Mouse (Mus musculus): Measurements from ENCODE around the gene Galnt10.

Gene Galnt10

DNA sequence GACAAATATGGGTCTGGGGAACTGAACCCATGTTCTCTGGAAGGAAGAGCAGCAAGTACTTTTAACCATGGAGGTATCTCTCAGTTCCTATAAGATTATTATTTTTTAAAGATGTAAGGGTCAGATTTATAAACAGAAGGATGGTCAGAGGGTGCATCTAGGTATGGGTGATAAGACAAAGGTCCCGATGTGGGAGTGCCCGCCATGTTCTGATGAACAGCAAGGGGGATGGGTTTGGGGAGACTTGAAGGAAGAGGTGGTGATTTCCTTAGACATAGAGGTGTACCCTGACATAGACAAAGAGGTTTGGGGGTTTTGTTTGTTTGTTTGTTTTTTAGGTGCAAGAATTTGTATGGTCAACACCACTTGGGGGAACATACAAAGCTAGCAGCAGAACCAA lies 1.6 kb upstream of the Galnt10 start:
- no peak for DNase-seq (ENCODE audit: low spot score)

- DNase-seq (ENCODE audit: low spot score) = peak; percentile 39
These were observed 811 bp upstream of the Galnt10 start for GRCm38 (mm10) chr11:57644245-57645017.

GRCm38 (mm10) chr11:57645847-57646246 lies 605 bp downstream of the Galnt10 start:
- DNase-seq (ENCODE audit: low spot score) = no peak

DNA sequence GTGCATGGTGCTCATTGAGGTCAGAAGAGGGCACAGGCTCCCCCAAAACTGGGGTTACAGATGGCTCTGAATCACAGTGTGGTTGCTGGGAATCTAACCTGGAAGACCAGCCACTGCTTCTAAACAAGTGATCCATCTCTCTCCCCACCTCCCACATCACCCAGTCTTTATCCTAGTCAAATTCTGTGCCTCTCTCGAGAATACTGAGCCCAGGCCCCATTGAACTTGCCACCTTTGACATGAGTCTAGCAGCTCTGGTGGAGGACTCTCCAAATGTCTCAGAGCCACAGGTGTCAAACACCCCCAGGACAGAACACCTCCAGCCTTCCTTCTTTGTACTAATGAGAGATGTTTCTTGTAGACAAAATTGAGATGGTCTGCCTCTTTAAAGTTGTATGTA lies 1.2 kb downstream of the Galnt10 start:
- DNase-seq (ENCODE audit: low spot score) = no peak

DNA sequence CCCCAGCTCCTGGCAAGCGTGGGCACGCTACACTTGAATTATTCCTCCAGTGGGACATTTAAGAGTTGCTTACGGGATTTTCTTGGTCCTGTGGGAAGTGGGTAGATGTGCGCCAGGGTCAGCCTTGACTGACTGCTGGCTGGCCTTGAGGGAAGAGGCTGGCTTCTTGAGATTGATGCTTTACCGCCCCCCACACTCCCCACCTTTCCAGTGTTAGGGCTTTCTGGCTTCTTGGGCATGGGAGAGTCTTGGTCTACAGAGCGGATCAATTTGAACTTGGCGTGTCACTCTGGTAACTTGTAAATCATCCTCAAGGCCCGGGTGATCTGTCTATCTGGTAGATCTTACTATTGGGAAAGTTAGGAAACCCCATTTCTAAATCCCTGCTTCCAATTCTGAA lies 1.7 kb downstream of the Galnt10 start:
- no peak for DNase-seq (ENCODE audit: low spot score)

- DNase-seq (ENCODE audit: low spot score) = no peak
These were observed 2.2 kb downstream of the Galnt10 start for GRCm38 (mm10) chr11:57647446-57647845.

GRCm38 (mm10) chr11:57648196-57648800 lies 3.1 kb downstream of the Galnt10 start:
- no peak for DNase-seq (ENCODE audit: low spot score)

DNA sequence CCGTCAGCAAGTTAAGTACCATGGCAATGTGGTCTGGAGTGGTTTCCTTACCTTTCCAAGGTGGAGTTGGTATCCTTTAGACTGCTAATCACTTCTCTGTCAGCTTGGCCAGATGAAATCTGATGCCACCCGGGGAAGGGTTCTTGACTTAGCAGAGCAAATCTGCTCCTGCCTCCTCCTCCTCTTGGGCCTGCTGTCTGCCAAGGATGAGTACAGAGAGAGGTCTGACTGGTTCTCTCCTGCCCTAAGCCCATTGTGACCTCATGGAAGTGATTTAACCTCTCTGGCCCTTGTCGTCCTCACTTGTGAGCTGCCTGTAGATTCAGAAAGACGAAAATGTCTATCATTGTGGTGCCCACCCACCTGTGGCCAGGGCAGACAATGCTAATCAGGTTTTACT lies 4.0 kb downstream of the Galnt10 start:
- no peak for DNase-seq (ENCODE audit: low spot score)

GRCm38 (mm10) chr11:57649671-57650070 lies 4.4 kb downstream of the Galnt10 start:
- DNase-seq (ENCODE audit: low spot score) = no peak

DNA sequence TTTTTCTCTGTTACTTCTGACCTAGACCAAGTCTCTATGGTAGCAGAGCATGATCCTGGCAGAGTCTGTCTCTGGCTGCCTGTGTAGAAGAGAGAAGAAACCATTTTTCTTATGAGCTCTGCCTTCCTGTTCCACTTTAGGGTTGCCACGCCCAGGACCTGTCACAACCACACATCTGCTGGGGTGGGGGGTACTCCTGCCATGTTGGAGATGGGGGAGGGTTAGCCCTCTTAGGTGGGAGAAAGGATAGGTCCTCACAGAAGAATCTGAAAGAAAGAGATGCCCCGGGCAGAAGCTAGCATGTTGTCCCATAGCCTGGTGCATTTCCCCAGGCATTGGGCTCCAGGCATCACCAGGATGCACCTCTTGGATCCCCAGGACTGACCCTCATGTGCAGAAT lies 5.6 kb downstream of the Galnt10 start:
- no peak for DNase-seq (ENCODE audit: low spot score)

DNA sequence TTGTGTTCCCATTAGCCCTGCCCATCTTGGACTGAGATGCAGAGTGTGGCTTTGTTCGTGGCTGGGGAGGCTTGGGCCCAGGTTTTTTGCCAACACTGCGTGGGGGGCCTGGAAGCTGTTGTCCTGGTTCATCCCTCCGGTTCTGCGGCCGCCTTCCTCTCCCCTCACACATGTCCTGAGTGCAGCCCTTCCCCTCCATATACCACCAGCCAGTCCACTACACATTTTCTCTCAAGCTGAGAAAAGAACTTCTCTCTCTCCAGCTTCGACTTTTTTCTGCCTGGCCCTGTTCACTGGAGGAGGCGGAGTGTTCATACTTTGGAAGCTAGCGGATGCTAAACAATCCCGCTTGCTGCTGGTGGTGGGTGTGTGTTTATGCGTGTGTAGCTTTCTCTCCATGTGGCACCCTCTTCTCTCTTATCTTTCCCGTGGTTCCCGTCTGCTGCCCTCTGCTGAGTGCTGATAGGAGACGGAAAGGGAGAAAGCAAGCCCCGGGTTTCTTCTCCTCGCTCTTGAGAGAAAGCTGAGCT lies 6.1 kb downstream of the Galnt10 start:
- DNase-seq (ENCODE audit: low spot score) = no peak

DNA sequence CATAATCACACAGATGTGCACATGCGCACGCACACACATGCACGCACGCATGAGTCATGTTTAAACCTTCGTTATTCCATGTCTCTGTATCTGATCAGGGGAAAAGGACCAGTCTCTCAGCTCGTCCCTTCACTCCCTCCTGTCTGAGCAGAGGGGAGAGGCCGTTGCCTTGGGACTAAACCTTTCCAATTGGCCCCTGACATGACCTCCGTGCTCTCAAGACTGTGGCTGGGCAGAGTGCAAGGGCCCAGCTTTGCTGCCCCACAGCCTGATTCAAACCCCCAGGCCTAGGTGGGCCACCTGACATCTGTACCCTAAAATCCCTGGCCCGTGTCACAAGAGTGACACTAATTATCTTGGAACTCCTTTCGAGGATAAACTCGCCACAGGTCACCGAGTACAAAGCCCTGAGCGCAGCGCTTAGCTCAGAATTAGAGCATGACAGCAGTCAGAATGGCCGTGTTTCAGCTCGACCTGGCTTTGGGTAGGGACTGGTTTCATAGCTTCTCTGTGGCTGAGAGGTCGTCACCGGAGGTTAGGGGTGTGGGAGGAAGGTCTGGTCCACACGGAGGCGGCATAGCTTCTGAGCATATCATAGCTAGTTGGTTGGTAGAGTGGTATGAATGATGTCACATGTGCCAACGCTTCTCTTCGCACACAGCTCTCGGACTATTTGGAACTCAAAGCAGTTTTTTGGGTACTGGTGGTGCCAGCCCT lies 7.1 kb downstream of the Galnt10 start:
- DNase-seq (ENCODE audit: low spot score) = no peak

DNA sequence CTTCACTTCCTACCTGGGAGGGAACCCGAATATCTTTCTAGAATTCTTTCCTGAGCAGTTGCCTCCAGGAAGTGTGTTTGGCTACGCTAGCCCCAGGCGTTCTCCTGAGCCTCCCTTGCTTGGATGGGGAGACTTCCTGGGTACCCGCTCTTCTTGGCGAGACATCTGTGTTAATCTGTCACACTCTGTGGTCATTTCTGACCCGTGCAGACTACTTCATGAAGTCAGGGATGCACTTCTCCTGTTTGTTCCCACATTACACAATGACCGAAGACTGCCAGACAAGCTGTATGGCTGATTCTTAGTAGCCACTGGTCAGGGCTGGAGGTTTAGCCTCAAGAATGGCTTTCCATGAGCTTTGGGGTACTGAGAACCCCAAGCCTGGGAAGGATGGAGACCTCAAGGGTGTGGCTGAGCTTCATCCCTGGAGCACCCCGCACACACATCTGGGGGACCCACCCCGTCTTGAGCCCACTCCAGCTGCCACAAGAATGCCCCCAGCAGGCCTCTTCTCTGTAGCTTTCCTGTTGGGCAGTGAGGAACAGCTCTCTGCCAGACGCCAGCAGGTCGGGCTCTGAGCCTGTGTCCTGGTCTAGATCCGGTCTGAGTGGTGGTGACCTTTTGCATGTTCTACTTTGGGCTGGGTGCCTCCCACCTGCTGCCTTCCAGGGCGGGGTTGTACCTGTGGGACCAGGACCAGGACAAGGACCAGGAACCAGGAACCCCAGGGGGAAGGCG lies 7.8 kb downstream of the Galnt10 start:
- DNase-seq (ENCODE audit: low spot score) = no peak

- DNase-seq (ENCODE audit: low spot score) = no peak
These were observed 8.6 kb downstream of the Galnt10 start for GRCm38 (mm10) chr11:57653796-57654195.

DNA sequence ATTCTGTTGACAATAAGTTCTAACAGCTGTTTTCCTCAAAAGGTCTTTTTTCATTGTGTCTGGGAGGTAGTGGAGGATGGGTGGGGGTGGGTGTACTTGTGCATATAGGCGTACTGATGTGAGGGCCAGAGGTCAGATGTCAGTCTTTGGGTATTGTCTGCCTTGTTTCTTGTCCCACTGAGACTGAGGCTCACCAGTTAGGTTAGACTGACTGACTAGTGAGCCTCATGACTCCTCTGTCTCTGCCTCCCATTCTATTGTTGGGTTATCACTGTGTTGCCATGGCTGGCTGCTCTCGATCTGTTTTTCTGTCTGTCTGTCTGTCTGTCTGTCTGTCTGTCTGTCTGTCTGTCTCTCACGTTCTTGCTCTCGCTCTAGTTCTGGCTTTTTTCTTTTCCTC lies 9.1 kb downstream of the Galnt10 start:
- no peak for DNase-seq (ENCODE audit: low spot score)

DNA sequence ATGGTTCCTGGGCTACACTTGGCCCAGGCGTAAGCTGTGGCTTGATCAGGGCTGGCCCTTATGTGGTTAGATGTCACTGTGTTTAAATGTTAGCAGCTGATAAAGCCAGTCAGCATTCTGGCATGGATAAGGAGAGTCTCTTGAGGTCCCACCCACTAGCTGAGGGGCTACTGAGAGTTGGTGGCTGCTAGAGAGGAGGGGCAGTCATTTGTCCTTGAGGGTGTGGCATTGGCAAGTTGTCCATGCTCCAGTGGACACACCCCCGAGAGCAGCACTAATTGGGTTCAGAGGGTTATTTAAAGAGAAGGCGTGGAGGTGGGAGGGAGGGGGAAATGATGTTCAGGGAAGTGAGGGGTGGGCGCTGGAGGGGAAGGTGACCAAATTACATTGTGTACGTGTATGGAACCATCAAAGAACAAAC lies 9.7 kb downstream of the Galnt10 start:
- no peak for DNase-seq (ENCODE audit: low spot score)

DNA sequence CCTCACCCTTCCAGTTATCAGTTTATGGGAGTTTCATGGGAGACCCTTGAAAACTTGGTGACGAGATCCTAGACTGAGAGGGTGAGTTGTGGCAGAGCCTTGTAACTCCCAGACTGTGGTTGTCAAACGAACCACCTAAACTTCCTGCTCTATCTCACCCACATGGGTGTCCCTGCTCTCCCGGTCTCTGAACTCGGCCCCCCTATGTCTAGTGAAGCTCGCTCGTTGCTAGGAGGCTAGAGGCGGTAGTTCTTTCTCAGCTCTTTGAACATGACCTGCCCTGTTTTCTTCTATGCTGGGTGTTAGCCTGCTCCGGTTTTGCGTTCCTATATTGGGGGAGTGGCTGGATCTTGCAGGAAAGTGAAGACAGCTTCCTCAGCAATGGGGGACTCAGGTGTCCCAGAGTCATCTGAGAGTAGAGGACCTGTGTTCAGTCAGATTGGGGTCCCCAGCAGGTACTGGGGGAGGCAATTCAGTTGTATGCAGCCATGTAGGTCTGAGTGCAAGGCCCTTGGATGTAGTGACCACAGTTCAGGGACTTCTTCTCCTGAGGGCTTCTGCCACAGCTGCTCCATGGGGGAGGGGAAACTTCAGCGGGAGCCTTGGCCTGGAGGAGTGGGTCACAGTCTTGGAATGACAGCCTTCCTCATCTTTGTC lies 10.6 kb downstream of the Galnt10 start:
- DNase-seq (ENCODE audit: low spot score) = no peak

- DNase-seq (ENCODE audit: low spot score) = no peak
These were observed 11.5 kb downstream of the Galnt10 start for GRCm38 (mm10) chr11:57656602-57657275.

GRCm38 (mm10) chr11:57657370-57658072 lies 12.3 kb downstream of the Galnt10 start:
- DNase-seq (ENCODE audit: low spot score) = no peak

- no peak for DNase-seq (ENCODE audit: low spot score)
These were observed 13.0 kb downstream of the Galnt10 start for GRCm38 (mm10) chr11:57658214-57658613.

Measured in lung, postnatal 25 days (tissue).